Mouse (Mus musculus): Measurements from ENCODE around the gene Il10rb. TPM values are rescaled to one million over a fixed set of nuclear protein-coding genes. Genes with fewer than 3 reads are reported as not detected.

Il10rb gene
- polyA plus RNA-seq, 1 experiment from 2014 or later: 123 TPM

GRCm38 (mm10) chr16:91425816-91426215 is 19.9 kb downstream of the Il10rb start:
- no peaks in the 10 kb centered on the region for H3K4me1 ChIP-seq (replicated peaks; ENCODE audit: control insufficient read depth, insufficient read depth, low read length)
- H3K9me3 ChIP-seq (ENCODE audit: control insufficient read depth): no peaks in the 10 kb centered on the region
- no peak for TF ChIP-seq CTCF (IDR thresholded peaks at IDR 0.05; ENCODE audit: low read depth)
- no peak overlapping the region for H3K27ac ChIP-seq (ENCODE audit: low read depth, low read length)
- peaks cover 64% of the 10 kb centered on the region for H3K36me3 ChIP-seq (ENCODE audit: control insufficient read depth, insufficient read depth)
- ATAC-seq: no peak
- no peak overlapping the region for H3K9ac ChIP-seq (ENCODE audit: low read depth, low read length)
- H3K4me2 ChIP-seq (replicated peaks; ENCODE audit: low read depth): no peak overlapping the region
- WGBS: 95% methylated on average over 6 of the region's 6 CpGs
- no peaks in the 10 kb centered on the region for H3K27me3 ChIP-seq (replicated peaks; ENCODE audit: control insufficient read depth, insufficient read depth, low read length)
- no peak overlapping the region for H3K4me3 ChIP-seq (ENCODE audit: low read depth, low read length)

DNA sequence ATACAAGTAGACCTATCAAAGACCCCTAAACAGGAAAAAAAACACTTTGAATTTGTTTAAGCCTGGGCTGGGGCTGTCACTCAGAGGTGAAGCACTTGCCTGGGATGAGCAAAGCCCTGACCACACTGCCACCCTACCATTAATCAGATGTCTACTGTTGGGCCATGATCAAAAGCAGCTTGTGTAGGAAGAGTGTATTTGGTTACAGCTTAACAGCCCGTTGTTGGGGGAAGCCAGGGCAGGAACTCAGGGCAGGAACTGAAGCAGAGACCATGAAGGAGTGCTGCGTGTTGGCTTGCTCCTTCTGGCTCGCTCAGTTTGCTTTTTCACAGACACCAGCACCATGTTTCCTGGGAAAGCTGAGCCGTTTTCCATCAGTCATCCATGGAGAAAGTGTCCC is 20.6 kb downstream of the Il10rb start:
- Histone ChIP-seq H3K4me2 (replicated peaks; ENCODE audit: low read depth) (no peak overlapping the region), H3K4me1 (replicated peaks; ENCODE audit: control insufficient read depth, insufficient read depth, low read length) (no peaks in the 10 kb centered on the region), H3K4me3 (ENCODE audit: low read depth, low read length) (no peak overlapping the region), H3K27ac (ENCODE audit: low read depth, low read length) (no peak overlapping the region), H3K27me3 (replicated peaks; ENCODE audit: control insufficient read depth, insufficient read depth, low read length) (no peaks in the 10 kb centered on the region), H3K9ac (ENCODE audit: low read depth, low read length) (no peak overlapping the region), H3K36me3 (ENCODE audit: control insufficient read depth, insufficient read depth) (peaks cover 58% of the 10 kb centered on the region), H3K9me3 (ENCODE audit: control insufficient read depth) (no peaks in the 10 kb centered on the region)
- ATAC-seq: no peak
- WGBS: 90% methylated on average over 4 of the region's 4 CpGs
- TF ChIP-seq CTCF (IDR thresholded peaks at IDR 0.05; ENCODE audit: low read depth): no peak

DNA sequence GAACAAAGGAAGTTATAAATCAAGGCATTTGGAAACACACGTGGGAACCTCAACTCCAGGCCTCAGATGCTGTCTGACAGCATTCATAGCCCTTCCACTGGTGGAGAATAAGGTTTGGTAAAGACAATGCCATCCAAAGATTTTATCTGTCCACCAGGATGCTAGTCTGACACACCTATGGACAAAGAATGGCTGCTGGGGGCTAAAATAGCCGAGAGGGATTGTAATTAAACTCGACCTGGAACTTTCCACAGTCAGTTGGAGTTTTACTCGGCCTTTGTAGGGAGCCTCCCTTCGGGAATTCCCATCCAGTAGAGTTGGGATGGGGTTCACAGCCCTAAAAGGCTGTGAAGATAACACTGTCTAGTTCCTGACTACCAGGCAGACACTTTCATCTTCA is 21.5 kb downstream of the Il10rb start:
- Histone ChIP-seq H3K36me3 (ENCODE audit: control insufficient read depth, insufficient read depth) (peaks cover 50% of the 10 kb centered on the region), H3K27me3 (replicated peaks; ENCODE audit: control insufficient read depth, insufficient read depth, low read length) (no peaks in the 10 kb centered on the region), H3K4me1 (replicated peaks; ENCODE audit: control insufficient read depth, insufficient read depth, low read length) (no peaks in the 10 kb centered on the region), H3K4me3 (ENCODE audit: low read depth, low read length) (no peak overlapping the region), H3K9me3 (ENCODE audit: control insufficient read depth) (no peaks in the 10 kb centered on the region), H3K9ac (ENCODE audit: low read depth, low read length) (no peak overlapping the region), H3K4me2 (replicated peaks; ENCODE audit: low read depth) (no peak overlapping the region), H3K27ac (ENCODE audit: low read depth, low read length) (no peak overlapping the region)
- TF ChIP-seq CTCF (IDR thresholded peaks at IDR 0.05; ENCODE audit: low read depth): no peak
- WGBS: 74% methylated on average over 5 of the region's 5 CpGs
- ATAC-seq: no peak

DNA sequence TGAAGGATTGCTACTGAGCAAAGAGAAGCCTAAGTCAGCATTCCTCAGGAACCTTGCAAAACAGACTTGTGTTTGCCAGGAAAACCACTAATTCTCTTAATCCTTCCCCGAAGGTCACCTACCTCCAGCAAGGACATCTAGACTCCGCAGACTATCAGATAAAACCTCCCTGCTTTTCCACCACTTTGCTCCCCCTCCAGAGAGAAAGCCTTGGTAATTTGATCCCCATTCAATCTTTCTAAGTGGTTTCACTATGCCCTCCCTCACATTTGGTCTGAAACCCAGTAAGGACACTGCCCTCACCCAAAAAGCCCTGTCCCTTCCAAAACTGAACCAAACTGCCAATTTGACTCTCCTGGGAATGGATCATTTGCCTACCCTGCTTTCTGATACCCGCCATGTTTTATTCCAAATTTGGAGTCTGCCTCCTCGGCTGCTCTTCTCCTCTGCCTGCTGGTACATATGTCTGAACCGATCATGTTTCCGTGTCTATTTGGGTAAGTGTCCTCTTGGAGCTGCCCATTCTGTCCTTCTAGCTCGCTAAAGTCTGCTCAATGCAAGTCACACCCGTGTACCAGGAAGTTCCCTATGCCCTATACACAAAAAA is 22.4 kb downstream of the Il10rb start:
- no peak overlapping the region for H3K9ac ChIP-seq (ENCODE audit: low read depth, low read length)
- peaks cover 42% of the 10 kb centered on the region for H3K36me3 ChIP-seq (ENCODE audit: control insufficient read depth, insufficient read depth)
- no peak for ATAC-seq
- H3K27ac ChIP-seq (ENCODE audit: low read depth, low read length): no peak overlapping the region
- no peak for TF ChIP-seq CTCF (IDR thresholded peaks at IDR 0.05; ENCODE audit: low read depth)
- no peaks in the 10 kb centered on the region for H3K27me3 ChIP-seq (replicated peaks; ENCODE audit: control insufficient read depth, insufficient read depth, low read length)
- H3K4me3 ChIP-seq (ENCODE audit: low read depth, low read length): no peak overlapping the region
- 71% methylated on average over 8 of the region's 8 CpGs for WGBS
- no peaks in the 10 kb centered on the region for H3K9me3 ChIP-seq (ENCODE audit: control insufficient read depth)
- H3K4me2 ChIP-seq (replicated peaks; ENCODE audit: low read depth): no peak overlapping the region
- peaks cover 4% of the 10 kb centered on the region; the same call in 1 of the 2 replicates for H3K4me1 ChIP-seq (replicated peaks; ENCODE audit: control insufficient read depth, insufficient read depth, low read length)

- no peak for ATAC-seq
- no peak overlapping the region for H3K9ac ChIP-seq (ENCODE audit: low read depth, low read length)
- H3K4me3 ChIP-seq (ENCODE audit: low read depth, low read length): no peak overlapping the region
- H3K4me1 ChIP-seq (replicated peaks; ENCODE audit: control insufficient read depth, insufficient read depth, low read length): peaks cover 4% of the 10 kb centered on the region; the same call in 1 of the 2 replicates
- TF ChIP-seq CTCF (IDR thresholded peaks at IDR 0.05; ENCODE audit: low read depth): no peak
- H3K9me3 ChIP-seq (ENCODE audit: control insufficient read depth): no peaks in the 10 kb centered on the region
- H3K4me2 ChIP-seq (replicated peaks; ENCODE audit: low read depth): no peak overlapping the region
- no peak overlapping the region for H3K27ac ChIP-seq (ENCODE audit: low read depth, low read length)
- H3K27me3 ChIP-seq (replicated peaks; ENCODE audit: control insufficient read depth, insufficient read depth, low read length): no peaks in the 10 kb centered on the region
- WGBS: 39% methylated on average over 5 of the region's 5 CpGs
- no peaks in the 10 kb centered on the region for H3K36me3 ChIP-seq (ENCODE audit: control insufficient read depth, insufficient read depth)
Observed at GRCm38 (mm10) chr16:91432720-91433328, 26.9 kb downstream of the Il10rb start.

DNA sequence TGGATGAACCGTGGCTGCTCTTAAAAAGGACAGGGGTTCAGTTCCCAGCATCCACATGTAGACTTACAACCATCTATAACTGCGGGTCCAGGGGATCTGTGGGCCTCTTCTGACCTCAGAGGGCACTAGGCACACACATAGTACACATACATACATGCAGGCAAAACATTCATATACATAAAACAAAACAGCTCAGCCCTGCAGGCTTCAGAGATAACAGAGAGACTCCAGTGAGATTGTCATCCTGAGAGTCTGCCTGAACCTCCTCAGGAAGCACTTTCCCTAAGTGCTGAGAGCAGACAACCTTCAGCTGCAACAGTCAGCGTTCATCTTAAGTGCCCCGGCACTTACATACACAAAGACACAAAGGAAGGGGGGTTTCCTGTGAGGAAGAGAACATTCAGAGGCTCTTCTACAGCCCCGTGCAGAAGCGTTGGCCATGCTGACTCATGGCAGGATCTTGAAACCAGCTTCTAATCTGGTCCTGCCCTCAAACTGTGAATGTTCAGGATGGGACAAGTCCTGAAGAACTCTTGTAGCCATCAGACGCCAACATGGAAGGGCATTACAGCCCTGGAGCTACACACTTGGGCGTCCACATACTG is 27.5 kb downstream of the Il10rb start:
- Histone ChIP-seq H3K36me3 (ENCODE audit: control insufficient read depth, insufficient read depth) (no peaks in the 10 kb centered on the region), H3K9ac (ENCODE audit: low read depth, low read length) (no peak overlapping the region), H3K4me1 (replicated peaks; ENCODE audit: control insufficient read depth, insufficient read depth, low read length) (peaks cover 4% of the 10 kb centered on the region; the same call in 1 of the 2 replicates), H3K4me3 (ENCODE audit: low read depth, low read length) (no peak overlapping the region), H3K27ac (ENCODE audit: low read depth, low read length) (no peak overlapping the region), H3K27me3 (replicated peaks; ENCODE audit: control insufficient read depth, insufficient read depth, low read length) (no peaks in the 10 kb centered on the region), H3K9me3 (ENCODE audit: control insufficient read depth) (no peaks in the 10 kb centered on the region), H3K4me2 (replicated peaks; ENCODE audit: low read depth) (no peak overlapping the region)
- 55% methylated on average over 8 of the region's 8 CpGs for WGBS
- ATAC-seq: no peak
- TF ChIP-seq CTCF (IDR thresholded peaks at IDR 0.05; ENCODE audit: low read depth): no peak
